21 mouse cellular contexts compared by ENCODE assay signal in genomic region chr12:56020547-56020946, GRCm38 (mm10).
"Had no signal": no experiment of that assay in that cellular context is flagged by ENCODE, and none has a peak within 500 bp of the region (broad histone marks: within the 10 kb centered on the region; RNA-seq: fewer than 3 reads in every experiment).

No protein-coding gene starts in this region.

- H3K9ac ChIP-seq: intestine, embryonic 15.5 days; limb, embryonic 12.5 days; limb, embryonic 15.5 days; liver, embryonic 14.5 days; liver, postnatal 0 days; lung, embryonic 15.5 days; neural tube, embryonic 13.5 days had no signal

- H3K9me3 ChIP-seq: intestine, embryonic 15.5 days; limb, embryonic 12.5 days; limb, embryonic 15.5 days; lung, embryonic 15.5 days; megakaryocyte, embryonic 14.5 days; neural tube, embryonic 13.5 days had no signal

- H3K4me2 ChIP-seq: intestine, embryonic 15.5 days; limb, embryonic 12.5 days; limb, embryonic 15.5 days; liver, embryonic 11.5 days; lung, embryonic 15.5 days; neural tube, embryonic 13.5 days had no signal

- ATAC-seq: intestine, embryonic 15.5 days; liver, postnatal 0 days had no signal

- H3K36me3 ChIP-seq: intestine, embryonic 15.5 days; limb, embryonic 12.5 days; limb, embryonic 15.5 days; lung, embryonic 15.5 days; neural tube, embryonic 13.5 days had no signal

- H3K4me3 ChIP-seq: intestine, embryonic 15.5 days; limb, embryonic 12.5 days; limb, embryonic 15.5 days; lung, embryonic 15.5 days; megakaryocyte, embryonic 14.5 days; myocyte; neural tube, embryonic 13.5 days had no signal

- H3K4me1 ChIP-seq: intestine, embryonic 15.5 days; limb, embryonic 15.5 days; lung, embryonic 15.5 days; megakaryocyte, embryonic 14.5 days had no signal

- DNase-seq: kidney, adult 18-20 months; kidney, adult 9 months; kidney, postnatal 14 days; kidney, postnatal 4 days; left cerebral cortex, postnatal 4 days; liver, postnatal 0 days; lung, postnatal 10 days; lung, postnatal 36 days; thymus, adult 2 months; thymus, postnatal 14 days; thymus, postnatal 4 days had no signal

- H3K27me3 ChIP-seq: intestine, embryonic 15.5 days; limb, embryonic 12.5 days; limb, embryonic 15.5 days; lung, embryonic 15.5 days; megakaryocyte, embryonic 14.5 days; neural tube, embryonic 13.5 days had no signal

- H3K27ac ChIP-seq: intestine, embryonic 15.5 days; limb, embryonic 12.5 days; limb, embryonic 15.5 days; liver, embryonic 14.5 days; lung, embryonic 15.5 days; stomach, postnatal 0 days had no signal
